Mouse (Mus musculus): Measurements from ENCODE around the gene Pax5. TPM values are rescaled to one million over a fixed set of nuclear protein-coding genes. Genes with fewer than 3 reads are reported as not detected.

The Pax5 gene
- polyA plus RNA-seq, 1 experiment from 2014 or later, result 0.54 TPM

GRCm38 (mm10) chr4:44569138-44569537, 141.1 kb downstream of the Pax5 start:
- 71% methylated on average over 10 of the region's 10 CpGs for WGBS (ENCODE audit: insufficient replicate concordance)
- Histone ChIP-seq H3K4me3 (ENCODE audit: low read depth, low read length) (no peak overlapping the region), H3K9ac (ENCODE audit: low read depth, low read length) (no peak overlapping the region), H3K9me3 (replicated peaks; ENCODE audit: control insufficient read depth, low read length) (no peaks in the 10 kb centered on the region), H3K27ac (ENCODE audit: low read length) (no peak overlapping the region), H3K27me3 (ENCODE audit: control insufficient read depth, insufficient read depth, low read depth, low read length) (no peaks in the 10 kb centered on the region), H3K4me2 (ENCODE audit: low read depth, low read length) (no peak overlapping the region), H3K4me1 (ENCODE audit: control insufficient read depth, low read depth, low read length) (no peaks in the 10 kb centered on the region), H3K36me3 (ENCODE audit: control insufficient read depth, insufficient read depth) (no peaks in the 10 kb centered on the region)
- ATAC-seq (ENCODE audit: low read depth), result no peak

DNA sequence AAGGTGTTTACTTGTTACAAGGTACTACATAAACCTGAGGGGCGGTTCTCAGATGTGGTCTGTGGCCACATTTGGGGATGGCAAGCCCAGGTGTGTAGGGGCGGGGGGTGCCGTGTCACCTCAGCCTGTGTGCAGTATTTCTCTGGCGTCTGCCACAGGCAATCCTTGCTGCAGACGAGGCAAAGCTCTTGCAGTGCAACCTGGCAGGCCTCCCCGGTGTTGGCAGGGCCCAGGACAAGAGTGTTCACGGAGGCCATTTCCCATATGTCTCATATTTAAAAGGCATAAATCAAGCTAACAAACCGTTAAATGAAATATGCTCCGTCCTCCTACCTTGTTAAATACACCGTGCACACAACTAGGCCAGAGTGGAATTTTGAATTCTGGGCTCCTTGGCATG, 141.6 kb downstream of the Pax5 start:
- no peak overlapping the region for H3K9ac ChIP-seq (ENCODE audit: low read depth, low read length)
- WGBS (ENCODE audit: insufficient replicate concordance), result 60% methylated on average over 10 of the region's 10 CpGs
- no peak overlapping the region for H3K4me3 ChIP-seq (ENCODE audit: low read depth, low read length)
- ATAC-seq (ENCODE audit: low read depth), result no peak
- H3K27me3 ChIP-seq (ENCODE audit: control insufficient read depth, insufficient read depth, low read depth, low read length), result no peaks in the 10 kb centered on the region
- H3K27ac ChIP-seq (ENCODE audit: low read length), result no peak overlapping the region
- H3K9me3 ChIP-seq (replicated peaks; ENCODE audit: control insufficient read depth, low read length), result no peaks in the 10 kb centered on the region
- no peaks in the 10 kb centered on the region for H3K4me1 ChIP-seq (ENCODE audit: control insufficient read depth, low read depth, low read length)
- no peaks in the 10 kb centered on the region for H3K36me3 ChIP-seq (ENCODE audit: control insufficient read depth, insufficient read depth)
- H3K4me2 ChIP-seq (ENCODE audit: low read depth, low read length), result no peak overlapping the region

DNA sequence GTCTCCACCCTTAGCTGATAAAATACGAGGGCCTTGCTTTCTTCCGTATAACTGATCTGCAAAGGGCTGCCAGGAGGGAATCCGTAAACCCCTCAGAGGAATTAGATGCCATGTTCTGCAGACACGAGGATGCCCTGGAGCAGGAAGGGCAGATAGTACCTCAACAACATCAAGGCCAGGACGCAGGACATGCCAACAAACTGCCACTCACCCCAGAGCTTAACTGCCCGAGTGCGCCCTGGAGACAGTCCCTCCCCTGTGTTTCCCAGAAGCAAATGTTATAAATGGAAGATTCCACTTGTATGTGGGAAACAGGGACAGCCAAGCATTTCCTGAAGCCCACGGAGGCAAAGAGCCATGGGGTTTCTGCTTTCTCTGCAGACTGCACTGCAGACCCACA, 143.9 kb downstream of the Pax5 start:
- ATAC-seq (ENCODE audit: low read depth), result no peak
- no peaks in the 10 kb centered on the region for H3K9me3 ChIP-seq (replicated peaks; ENCODE audit: control insufficient read depth, low read length)
- H3K9ac ChIP-seq (ENCODE audit: low read depth, low read length), result no peak overlapping the region
- H3K4me2 ChIP-seq (ENCODE audit: low read depth, low read length), result no peak overlapping the region
- no peak overlapping the region for H3K4me3 ChIP-seq (ENCODE audit: low read depth, low read length)
- no peak overlapping the region for H3K27ac ChIP-seq (ENCODE audit: low read length)
- no peaks in the 10 kb centered on the region for H3K36me3 ChIP-seq (ENCODE audit: control insufficient read depth, insufficient read depth)
- 49% methylated on average over 8 of the region's 8 CpGs for WGBS (ENCODE audit: insufficient replicate concordance)
- no peaks in the 10 kb centered on the region for H3K4me1 ChIP-seq (ENCODE audit: control insufficient read depth, low read depth, low read length)
- H3K27me3 ChIP-seq (ENCODE audit: control insufficient read depth, insufficient read depth, low read depth, low read length), result no peaks in the 10 kb centered on the region

- ATAC-seq (ENCODE audit: low read depth), result no peak
- no peak overlapping the region for H3K27ac ChIP-seq (ENCODE audit: low read length)
- WGBS (ENCODE audit: insufficient replicate concordance), result 61% methylated on average over 12 of the region's 12 CpGs
- H3K9me3 ChIP-seq (replicated peaks; ENCODE audit: control insufficient read depth, low read length), result no peaks in the 10 kb centered on the region
- H3K4me2 ChIP-seq (ENCODE audit: low read depth, low read length), result no peak overlapping the region
- no peak overlapping the region for H3K4me3 ChIP-seq (ENCODE audit: low read depth, low read length)
- no peak overlapping the region for H3K9ac ChIP-seq (ENCODE audit: low read depth, low read length)
- H3K27me3 ChIP-seq (ENCODE audit: control insufficient read depth, insufficient read depth, low read depth, low read length), result no peaks in the 10 kb centered on the region
- no peaks in the 10 kb centered on the region for H3K36me3 ChIP-seq (ENCODE audit: control insufficient read depth, insufficient read depth)
- no peaks in the 10 kb centered on the region for H3K4me1 ChIP-seq (ENCODE audit: control insufficient read depth, low read depth, low read length)
Measured at GRCm38 (mm10) chr4:44565126-44566082, 144.9 kb downstream of the Pax5 start.

DNA sequence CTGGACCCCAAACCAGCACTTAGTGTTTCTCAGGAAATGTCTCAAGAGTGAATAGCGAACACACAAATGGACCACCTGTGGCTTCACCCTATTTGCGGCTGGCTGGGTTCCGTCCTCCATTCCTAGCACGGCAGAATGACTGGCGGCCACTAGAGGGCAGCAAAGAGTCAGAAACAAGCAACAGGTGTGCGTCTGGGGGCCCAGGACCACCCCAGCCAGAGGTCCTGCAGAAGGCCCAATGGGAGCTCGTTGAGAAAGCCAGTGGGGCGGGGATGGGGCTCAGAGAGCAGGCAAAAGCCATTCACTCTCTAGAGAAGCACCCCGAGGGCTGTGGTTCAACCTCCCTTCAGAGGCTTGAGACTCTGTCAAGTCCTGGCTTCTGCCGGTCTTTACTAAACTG, 145.7 kb downstream of the Pax5 start:
- Histone ChIP-seq H3K27me3 (ENCODE audit: control insufficient read depth, insufficient read depth, low read depth, low read length) (no peaks in the 10 kb centered on the region), H3K4me1 (ENCODE audit: control insufficient read depth, low read depth, low read length) (no peaks in the 10 kb centered on the region), H3K27ac (ENCODE audit: low read length) (no peak overlapping the region), H3K9me3 (replicated peaks; ENCODE audit: control insufficient read depth, low read length) (no peaks in the 10 kb centered on the region), H3K9ac (ENCODE audit: low read depth, low read length) (no peak overlapping the region), H3K4me3 (ENCODE audit: low read depth, low read length) (no peak overlapping the region), H3K4me2 (ENCODE audit: low read depth, low read length) (no peak overlapping the region), H3K36me3 (ENCODE audit: control insufficient read depth, insufficient read depth) (no peaks in the 10 kb centered on the region)
- ATAC-seq (ENCODE audit: low read depth), result no peak
- 6% methylated on average over 10 of the region's 10 CpGs for WGBS (ENCODE audit: insufficient replicate concordance)

- peaks cover 11% of the 10 kb centered on the region for H3K27me3 ChIP-seq (ENCODE audit: control insufficient read depth, insufficient read depth, low read depth, low read length)
- no peak overlapping the region for H3K9ac ChIP-seq (ENCODE audit: low read depth, low read length)
- ATAC-seq (ENCODE audit: low read depth), result no peak
- no peak overlapping the region for H3K4me2 ChIP-seq (ENCODE audit: low read depth, low read length)
- no peaks in the 10 kb centered on the region for H3K36me3 ChIP-seq (ENCODE audit: control insufficient read depth, insufficient read depth)
- H3K27ac ChIP-seq (ENCODE audit: low read length), result no peak overlapping the region
- no peak overlapping the region for H3K4me3 ChIP-seq (ENCODE audit: low read depth, low read length)
- H3K9me3 ChIP-seq (replicated peaks; ENCODE audit: control insufficient read depth, low read length), result no peaks in the 10 kb centered on the region
- H3K4me1 ChIP-seq (ENCODE audit: control insufficient read depth, low read depth, low read length), result no peaks in the 10 kb centered on the region
- 68% methylated on average over 8 of the region's 8 CpGs for WGBS (ENCODE audit: insufficient replicate concordance)
Measured at GRCm38 (mm10) chr4:44560956-44561355, 149.3 kb downstream of the Pax5 start.

- Histone ChIP-seq H3K4me2 (ENCODE audit: low read depth, low read length) (no peak overlapping the region), H3K36me3 (ENCODE audit: control insufficient read depth, insufficient read depth) (no peaks in the 10 kb centered on the region), H3K27me3 (ENCODE audit: control insufficient read depth, insufficient read depth, low read depth, low read length) (peaks cover 11% of the 10 kb centered on the region), H3K9ac (ENCODE audit: low read depth, low read length) (no peak overlapping the region), H3K4me1 (ENCODE audit: control insufficient read depth, low read depth, low read length) (no peaks in the 10 kb centered on the region), H3K27ac (ENCODE audit: low read length) (no peak overlapping the region), H3K9me3 (replicated peaks; ENCODE audit: control insufficient read depth, low read length) (no peaks in the 10 kb centered on the region), H3K4me3 (ENCODE audit: low read depth, low read length) (no peak overlapping the region)
- 14% methylated on average over 7 of the region's 7 CpGs for WGBS (ENCODE audit: insufficient replicate concordance)
- no peak for ATAC-seq (ENCODE audit: low read depth)
Measured at GRCm38 (mm10) chr4:44558564-44558955, 151.7 kb downstream of the Pax5 start.

DNA sequence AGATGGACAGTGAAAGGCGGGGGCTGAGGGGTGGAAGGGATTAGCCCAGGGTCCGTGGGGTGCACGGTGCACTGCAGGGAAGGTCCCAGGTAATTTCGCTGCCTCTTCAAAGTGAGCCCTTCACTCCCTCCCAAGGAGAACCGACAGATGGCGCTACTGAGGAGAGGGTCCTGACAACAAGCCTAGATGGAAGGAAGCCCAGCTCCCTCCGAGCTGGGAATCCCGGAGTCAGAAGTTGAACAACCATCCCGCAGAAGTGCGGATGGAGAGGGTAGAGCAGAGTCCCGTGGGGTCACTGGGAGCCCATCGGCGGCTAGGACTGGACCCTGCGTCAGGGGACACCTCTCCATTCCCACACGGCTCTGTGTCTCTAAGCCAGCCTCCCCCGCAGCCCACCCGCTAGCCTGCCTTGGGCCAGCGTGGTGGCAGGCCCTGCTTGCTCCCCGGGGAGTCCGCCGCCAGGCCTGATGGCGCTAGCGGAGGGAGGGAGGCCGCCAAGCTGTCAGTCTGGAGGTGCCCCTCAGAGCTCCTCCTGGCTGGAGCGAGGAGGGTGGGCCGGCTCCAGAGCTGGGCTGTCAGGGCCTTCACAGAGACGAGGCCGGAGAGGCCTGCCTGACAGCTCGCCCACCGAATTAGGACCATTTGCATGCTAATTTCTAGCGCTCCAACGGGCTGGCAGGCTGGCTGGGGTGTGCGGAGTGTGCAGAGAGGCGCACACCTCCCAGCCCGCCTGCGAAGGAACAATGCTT, 152.3 kb downstream of the Pax5 start:
- H3K27me3 ChIP-seq (ENCODE audit: control insufficient read depth, insufficient read depth, low read depth, low read length), result peaks cover 11% of the 10 kb centered on the region
- H3K4me1 ChIP-seq (ENCODE audit: control insufficient read depth, low read depth, low read length), result no peaks in the 10 kb centered on the region
- H3K36me3 ChIP-seq (ENCODE audit: control insufficient read depth, insufficient read depth), result no peaks in the 10 kb centered on the region
- WGBS (ENCODE audit: insufficient replicate concordance), result 6% methylated on average over 36 of the region's 36 CpGs
- no peak for ATAC-seq (ENCODE audit: low read depth)
- H3K9ac ChIP-seq (ENCODE audit: low read depth, low read length), result no peak overlapping the region
- H3K9me3 ChIP-seq (replicated peaks; ENCODE audit: control insufficient read depth, low read length), result no peaks in the 10 kb centered on the region
- H3K4me2 ChIP-seq (ENCODE audit: low read depth, low read length), result peak overlapping the region; percentile 20
- no peak overlapping the region for H3K4me3 ChIP-seq (ENCODE audit: low read depth, low read length)
- no peak overlapping the region for H3K27ac ChIP-seq (ENCODE audit: low read length)
